Mouse (Mus musculus): Measurements from ENCODE around the gene Acsbg1. TPM values are rescaled to one million over a fixed set of nuclear protein-coding genes. Genes with fewer than 3 reads are reported as not detected.
A peak's percentile ranks its signal among the peaks of the same experiment; 100 is the strongest.

Acsbg1 gene
- polyA plus RNA-seq, 1 experiment from 2014 or later = 2.9 TPM

DNA sequence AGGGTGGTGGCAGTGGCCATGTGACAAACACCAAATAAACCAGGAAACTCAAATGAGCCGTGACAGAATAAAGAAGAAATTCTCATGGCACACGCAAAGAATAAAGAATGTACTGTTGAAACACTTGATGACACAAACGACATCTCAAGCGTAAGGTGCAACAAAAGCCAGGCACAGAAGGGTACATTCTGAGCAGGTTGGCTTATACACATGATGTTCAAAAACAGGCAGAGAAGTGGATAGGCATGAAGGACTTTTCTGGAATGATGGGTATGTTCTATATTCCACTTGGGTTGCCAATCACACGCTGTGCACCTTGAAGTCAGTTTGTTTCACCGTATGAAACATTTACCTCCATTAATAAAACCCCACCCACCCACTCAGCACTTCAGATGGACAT lies 5.3 kb downstream of the Acsbg1 start:
- ATAC-seq (ENCODE audit: low read depth) = no peak
- 0 out of 2 replicates have a peak, but pooled peaks cover under 1% of the 10 kb centered on the region for H3K4me1 ChIP-seq (ENCODE audit: control insufficient read depth, insufficient read depth, low read length)

DNA sequence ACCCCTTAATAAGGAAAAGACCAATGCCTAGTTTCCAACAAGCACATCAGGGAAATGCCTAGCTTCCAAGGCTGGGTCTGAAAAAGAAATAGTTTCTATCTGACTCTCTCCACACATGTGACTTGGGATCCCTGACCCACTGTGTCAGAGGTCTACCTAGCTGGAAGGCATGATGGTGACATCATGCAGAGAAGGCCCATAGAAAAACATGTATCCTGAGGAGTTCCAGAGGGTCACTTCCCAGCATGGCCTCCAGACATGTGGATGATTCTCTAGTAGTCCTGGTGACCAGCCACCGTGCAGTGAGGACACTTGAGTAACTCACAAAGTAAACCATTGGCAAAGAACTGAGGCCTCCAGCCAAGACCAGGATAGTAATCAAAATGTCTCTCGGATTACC lies 5.8 kb downstream of the Acsbg1 start:
- ATAC-seq (ENCODE audit: low read depth) = no peak
- no peak overlapping the region for H3K4me3 ChIP-seq (ENCODE audit: low read depth, low read length)
- H3K27me3 ChIP-seq (replicated peaks; ENCODE audit: control insufficient read depth, insufficient read depth, low read length) = no peaks in the 10 kb centered on the region
- H3K4me1 ChIP-seq (ENCODE audit: control insufficient read depth, insufficient read depth, low read length) = no peaks in the 10 kb centered on the region
- 76% methylated on average over 2 of the region's 2 CpGs for WGBS
- no peak overlapping the region for H3K27ac ChIP-seq (replicated peaks; ENCODE audit: low read depth, low read length)
- H3K9ac ChIP-seq (ENCODE audit: low read depth, low read length) = no peak overlapping the region
- H3K9me3 ChIP-seq (ENCODE audit: control insufficient read depth, low read length) = no peaks in the 10 kb centered on the region
- DNase-seq (ENCODE audit: low spot score) = no peak
- no peak overlapping the region for H3K4me2 ChIP-seq (ENCODE audit: low read depth, low read length)
- no peaks in the 10 kb centered on the region for H3K36me3 ChIP-seq (ENCODE audit: control insufficient read depth, insufficient read depth, low read length)

More for the DNA sequence above, 5.3 kb downstream of the Acsbg1 start:
- no peak overlapping the region for H3K4me3 ChIP-seq (ENCODE audit: low read depth, low read length)
- H3K9me3 ChIP-seq (ENCODE audit: control insufficient read depth, low read length) = no peaks in the 10 kb centered on the region
- H3K4me2 ChIP-seq (ENCODE audit: low read depth, low read length) = no peak overlapping the region
- no peak overlapping the region for H3K9ac ChIP-seq (ENCODE audit: low read depth, low read length)
- no peak overlapping the region for H3K27ac ChIP-seq (replicated peaks; ENCODE audit: low read depth, low read length)
- DNase-seq (ENCODE audit: low spot score) = no peak
- no peaks in the 10 kb centered on the region for H3K27me3 ChIP-seq (replicated peaks; ENCODE audit: control insufficient read depth, insufficient read depth, low read length)
- 86% methylated on average over 6 of the region's 6 CpGs for WGBS
- H3K36me3 ChIP-seq (ENCODE audit: control insufficient read depth, insufficient read depth, low read length) = no peaks in the 10 kb centered on the region

DNA sequence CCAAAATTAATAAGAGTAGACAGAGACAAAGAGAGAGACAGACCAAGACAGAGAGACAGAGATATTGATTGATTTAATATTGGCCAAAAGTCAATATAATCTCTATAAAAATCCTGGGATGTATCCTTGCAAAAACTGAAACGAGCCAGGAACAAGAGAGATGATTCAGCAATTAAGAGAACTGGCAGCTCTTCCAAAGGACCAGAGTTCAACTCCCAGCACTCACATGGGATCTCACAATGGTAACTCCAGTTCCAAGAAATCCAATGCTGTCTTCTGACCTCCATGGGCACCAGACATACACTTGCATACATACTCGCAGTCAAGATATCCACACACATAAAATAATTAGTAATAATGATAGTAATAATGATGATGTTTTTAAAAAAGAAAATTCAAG lies 8.9 kb downstream of the Acsbg1 start:
- WGBS = 82% methylated on average over 2 of the region's 2 CpGs

DNA sequence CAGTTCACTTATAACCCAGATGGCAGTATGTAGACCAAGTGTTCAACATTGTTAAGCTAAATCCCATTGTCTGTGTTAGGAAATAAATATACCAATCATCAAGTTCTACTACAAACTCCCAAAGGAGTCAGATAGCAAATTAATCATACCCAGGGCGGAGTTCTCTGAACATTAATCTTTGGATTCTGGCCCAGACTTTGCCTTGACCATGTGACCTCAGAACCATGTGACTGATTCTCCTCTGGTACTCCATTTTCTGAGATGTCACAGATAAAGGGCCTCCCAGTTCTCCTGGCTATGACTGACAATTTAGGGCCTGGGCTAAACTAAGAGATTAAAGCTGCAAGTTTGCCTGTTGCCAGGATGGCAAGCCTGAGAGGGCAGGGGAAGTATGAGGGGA lies 12.3 kb downstream of the Acsbg1 start:
- H3K4me1 ChIP-seq (ENCODE audit: control insufficient read depth, insufficient read depth, low read length) = no peaks in the 10 kb centered on the region
- no peaks in the 10 kb centered on the region for H3K9me3 ChIP-seq (ENCODE audit: control insufficient read depth, low read length)
- no peak overlapping the region for H3K4me2 ChIP-seq (ENCODE audit: low read depth, low read length)
- no peak overlapping the region for H3K4me3 ChIP-seq (ENCODE audit: low read depth, low read length)
- 79% methylated on average over 1 of the region's 1 CpGs for WGBS
- no peak overlapping the region for H3K27ac ChIP-seq (replicated peaks; ENCODE audit: low read depth, low read length)
- DNase-seq (ENCODE audit: low spot score) (no peak), ATAC-seq (ENCODE audit: low read depth) (no peak)
- H3K9ac ChIP-seq (ENCODE audit: low read depth, low read length) = no peak overlapping the region
- no peaks in the 10 kb centered on the region for H3K27me3 ChIP-seq (replicated peaks; ENCODE audit: control insufficient read depth, insufficient read depth, low read length)
- no peaks in the 10 kb centered on the region for H3K36me3 ChIP-seq (ENCODE audit: control insufficient read depth, insufficient read depth, low read length)

More for the DNA sequence above, 8.9 kb downstream of the Acsbg1 start:
- Histone ChIP-seq H3K27ac (replicated peaks; ENCODE audit: low read depth, low read length) (no peak overlapping the region), H3K4me1 (ENCODE audit: control insufficient read depth, insufficient read depth, low read length) (no peaks in the 10 kb centered on the region), H3K9me3 (ENCODE audit: control insufficient read depth, low read length) (no peaks in the 10 kb centered on the region), H3K36me3 (ENCODE audit: control insufficient read depth, insufficient read depth, low read length) (no peaks in the 10 kb centered on the region), H3K4me2 (ENCODE audit: low read depth, low read length) (no peak overlapping the region), H3K4me3 (ENCODE audit: low read depth, low read length) (no peak overlapping the region), H3K27me3 (replicated peaks; ENCODE audit: control insufficient read depth, insufficient read depth, low read length) (no peaks in the 10 kb centered on the region), H3K9ac (ENCODE audit: low read depth, low read length) (no peak overlapping the region)
- DNase-seq (ENCODE audit: low spot score) = no peak
- ATAC-seq (ENCODE audit: low read depth) = no peak

DNA sequence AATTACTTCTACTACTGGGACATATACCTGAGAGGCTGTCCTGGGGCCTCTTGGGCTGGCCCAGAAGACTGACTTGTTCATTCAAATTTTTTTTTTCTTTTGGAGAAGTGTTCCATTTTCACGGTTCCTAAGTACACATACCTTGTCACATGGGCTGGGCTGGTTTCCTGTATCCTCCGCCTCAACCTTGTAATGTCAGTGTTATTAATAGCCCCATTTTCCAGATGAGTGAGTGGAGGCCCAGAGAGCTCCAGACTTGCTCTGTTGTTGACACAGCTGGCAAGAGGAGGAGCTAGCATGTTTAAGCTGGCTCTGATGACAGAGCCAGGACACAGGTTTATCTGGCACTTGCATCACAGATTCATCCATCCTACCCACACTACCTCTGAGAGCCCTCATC lies 14.2 kb downstream of the Acsbg1 start:
- Histone ChIP-seq H3K4me3 (ENCODE audit: low read depth, low read length) (no peak overlapping the region), H3K9ac (ENCODE audit: low read depth, low read length) (no peak overlapping the region), H3K4me1 (ENCODE audit: control insufficient read depth, insufficient read depth, low read length) (no peaks in the 10 kb centered on the region), H3K9me3 (ENCODE audit: control insufficient read depth, low read length) (no peaks in the 10 kb centered on the region), H3K27ac (replicated peaks; ENCODE audit: low read depth, low read length) (no peak overlapping the region), H3K27me3 (replicated peaks; ENCODE audit: control insufficient read depth, insufficient read depth, low read length) (no peaks in the 10 kb centered on the region), H3K36me3 (ENCODE audit: control insufficient read depth, insufficient read depth, low read length) (no peaks in the 10 kb centered on the region), H3K4me2 (ENCODE audit: low read depth, low read length) (no peak overlapping the region)
- DNase-seq (ENCODE audit: low spot score) (no peak), ATAC-seq (ENCODE audit: low read depth) (no peak)
- WGBS = 64% methylated on average over 2 of the region's 2 CpGs

DNA sequence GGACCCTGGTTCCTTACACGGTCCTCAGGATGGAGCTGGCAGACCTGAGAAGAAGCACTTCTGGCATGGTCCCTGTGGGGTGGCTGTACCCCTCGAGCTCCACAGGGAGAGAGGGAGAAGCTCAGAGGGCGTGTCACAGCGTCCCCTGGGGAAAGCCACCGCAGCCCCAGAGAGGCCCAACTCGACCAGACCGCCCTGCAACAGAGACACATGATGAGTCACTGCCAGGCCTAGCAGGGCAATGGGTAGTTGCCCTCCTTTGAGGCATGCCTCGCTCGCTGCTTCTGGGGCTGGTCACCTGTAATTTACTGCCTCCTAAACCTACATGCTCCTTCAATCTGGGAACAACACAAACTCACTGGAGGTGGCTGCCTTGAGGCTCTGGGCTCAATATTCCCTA lies 15.4 kb downstream of the Acsbg1 start:
- Histone ChIP-seq H3K36me3 (ENCODE audit: control insufficient read depth, insufficient read depth, low read length) (no peaks in the 10 kb centered on the region), H3K4me1 (ENCODE audit: control insufficient read depth, insufficient read depth, low read length) (no peaks in the 10 kb centered on the region), H3K4me2 (ENCODE audit: low read depth, low read length) (no peak overlapping the region), H3K27me3 (replicated peaks; ENCODE audit: control insufficient read depth, insufficient read depth, low read length) (no peaks in the 10 kb centered on the region), H3K9me3 (ENCODE audit: control insufficient read depth, low read length) (no peaks in the 10 kb centered on the region), H3K9ac (ENCODE audit: low read depth, low read length) (no peak overlapping the region), H3K27ac (replicated peaks; ENCODE audit: low read depth, low read length) (no peak overlapping the region), H3K4me3 (ENCODE audit: low read depth, low read length) (no peak overlapping the region)
- 70% methylated on average over 9 of the region's 9 CpGs for WGBS
- ATAC-seq (ENCODE audit: low read depth) (no peak), DNase-seq (ENCODE audit: low spot score) (no peak)

DNA sequence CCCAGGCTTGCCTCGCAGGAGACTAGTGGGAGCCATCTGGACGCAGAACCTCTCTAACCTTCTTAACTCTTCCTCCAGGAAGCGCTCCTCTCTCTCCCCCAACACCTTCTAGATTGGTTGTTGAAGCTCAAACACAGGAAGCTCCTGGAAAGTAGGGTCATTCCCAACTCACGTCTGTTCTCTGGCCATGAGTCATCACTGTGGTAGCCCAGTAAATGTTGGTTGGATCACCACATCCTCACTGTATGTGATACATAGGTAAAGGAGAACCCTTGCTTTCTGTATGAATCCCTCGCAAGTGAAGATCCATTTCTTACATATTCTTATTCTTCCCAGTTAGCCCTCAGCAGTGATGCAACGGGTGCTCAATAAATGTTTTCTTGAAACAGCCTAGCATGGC lies 16.1 kb downstream of the Acsbg1 start:
- DNase-seq (ENCODE audit: low spot score) = no peak
- no peak overlapping the region for H3K9ac ChIP-seq (ENCODE audit: low read depth, low read length)
- no peaks in the 10 kb centered on the region for H3K36me3 ChIP-seq (ENCODE audit: control insufficient read depth, insufficient read depth, low read length)
- no peaks in the 10 kb centered on the region for H3K4me1 ChIP-seq (ENCODE audit: control insufficient read depth, insufficient read depth, low read length)
- no peaks in the 10 kb centered on the region for H3K9me3 ChIP-seq (ENCODE audit: control insufficient read depth, low read length)
- 85% methylated on average over 6 of the region's 6 CpGs for WGBS
- no peak overlapping the region for H3K4me3 ChIP-seq (ENCODE audit: low read depth, low read length)
- H3K27ac ChIP-seq (replicated peaks; ENCODE audit: low read depth, low read length) = no peak overlapping the region
- no peaks in the 10 kb centered on the region for H3K27me3 ChIP-seq (replicated peaks; ENCODE audit: control insufficient read depth, insufficient read depth, low read length)
- no peak overlapping the region for H3K4me2 ChIP-seq (ENCODE audit: low read depth, low read length)
- no peak for ATAC-seq (ENCODE audit: low read depth)

DNA sequence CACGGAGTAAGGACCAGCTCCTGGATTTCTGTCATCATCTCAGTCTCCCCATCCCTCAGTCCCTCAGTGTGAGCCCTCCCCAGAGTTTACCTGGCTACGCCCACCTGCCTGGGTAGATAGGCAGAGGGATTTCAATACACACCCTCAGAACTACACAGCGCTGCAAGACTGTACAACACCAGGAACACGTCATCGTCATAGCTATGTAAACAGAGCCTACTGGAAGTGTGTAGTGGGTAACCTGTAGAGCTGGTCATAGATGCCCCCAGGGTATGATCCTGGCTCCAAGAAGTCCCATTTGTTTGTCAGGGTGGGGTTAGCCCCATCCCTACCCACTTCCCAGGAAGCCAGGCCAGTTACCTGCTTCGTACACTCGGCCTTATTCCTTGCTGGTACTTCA lies 18.5 kb downstream of the Acsbg1 start:
- H3K27ac ChIP-seq (replicated peaks; ENCODE audit: low read depth, low read length) = no peak overlapping the region

DNA sequence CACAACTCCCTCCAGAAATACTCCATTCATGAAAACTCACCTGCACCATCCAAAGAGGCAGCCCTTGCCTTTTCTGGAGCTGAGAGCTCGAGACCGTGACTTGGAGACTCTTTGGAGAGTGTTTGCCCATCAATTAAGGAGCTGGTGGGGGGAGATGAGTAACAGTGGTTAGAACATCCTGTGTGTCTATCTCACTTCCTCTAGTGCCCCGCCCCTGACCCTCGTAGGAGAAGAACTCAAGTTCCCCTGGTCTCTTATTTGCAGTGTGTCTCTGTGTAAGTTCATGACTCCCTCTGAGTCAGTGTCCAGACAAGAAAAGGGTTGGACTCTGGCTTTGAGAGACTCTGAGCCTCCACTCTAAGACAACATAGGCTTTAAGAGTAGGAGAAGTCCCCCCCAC lies 19.1 kb downstream of the Acsbg1 start:
- Histone ChIP-seq H3K27ac (replicated peaks; ENCODE audit: low read depth, low read length) (no peak overlapping the region), H3K4me1 (ENCODE audit: control insufficient read depth, insufficient read depth, low read length) (no peaks in the 10 kb centered on the region; the same call in 1 of the 2 replicates)
- DNase-seq (ENCODE audit: low spot score) = no peak

More for the DNA sequence above, 18.5 kb downstream of the Acsbg1 start:
- 86% methylated on average over 7 of the region's 7 CpGs for WGBS
- Histone ChIP-seq H3K4me2 (ENCODE audit: low read depth, low read length) (no peak overlapping the region), H3K27me3 (replicated peaks; ENCODE audit: control insufficient read depth, insufficient read depth, low read length) (no peaks in the 10 kb centered on the region), H3K9me3 (ENCODE audit: control insufficient read depth, low read length) (no peaks in the 10 kb centered on the region), H3K4me1 (ENCODE audit: control insufficient read depth, insufficient read depth, low read length) (no peaks in the 10 kb centered on the region; the same call in 1 of the 2 replicates), H3K36me3 (ENCODE audit: control insufficient read depth, insufficient read depth, low read length) (no peaks in the 10 kb centered on the region), H3K4me3 (ENCODE audit: low read depth, low read length) (no peak overlapping the region), H3K9ac (ENCODE audit: low read depth, low read length) (no peak overlapping the region)
- ATAC-seq (ENCODE audit: low read depth) (0 out of 2 replicates have a peak, but pooled peaks have one; percentile 41), DNase-seq (ENCODE audit: low spot score) (no peak)

More for the DNA sequence above, 19.1 kb downstream of the Acsbg1 start:
- Histone ChIP-seq H3K27me3 (replicated peaks; ENCODE audit: control insufficient read depth, insufficient read depth, low read length) (no peaks in the 10 kb centered on the region), H3K9me3 (ENCODE audit: control insufficient read depth, low read length) (no peaks in the 10 kb centered on the region), H3K4me2 (ENCODE audit: low read depth, low read length) (no peak overlapping the region), H3K9ac (ENCODE audit: low read depth, low read length) (no peak overlapping the region), H3K4me3 (ENCODE audit: low read depth, low read length) (no peak overlapping the region), H3K36me3 (ENCODE audit: control insufficient read depth, insufficient read depth, low read length) (no peaks in the 10 kb centered on the region)
- ATAC-seq (ENCODE audit: low read depth) = no peak
- 79% methylated on average over 4 of the region's 4 CpGs for WGBS

Measured in embryonic facial prominence, embryonic 14.5 days (tissue).